In genomic region chr1:140548711-140549110, GRCm38 (mm10) we compare ENCODE assay signal across 13 mouse cellular contexts.
DNase-seq lines count a peak whose midpoint lies in the region; ATAC-seq and TF ChIP-seq lines count a peak whose summit lies in the region.
"Had no signal": no experiment of that assay in that cellular context is flagged by ENCODE, and none has a peak within 500 bp of the region (broad histone marks: within the 10 kb centered on the region; RNA-seq: fewer than 3 reads in every experiment).

No protein-coding gene starts in this region.

- H3K27ac ChIP-seq in gastrocnemius, adult 2 months, result no peak overlapping the region
- no peak overlapping the region for H3K27ac ChIP-seq in lung, embryonic 14.5 days (ENCODE audit: low read depth)
- H3K27ac ChIP-seq in midbrain, embryonic 14.5 days (replicated peaks; ENCODE audit: low read depth, low read length), result no peak overlapping the region

- no peaks in the 10 kb centered on the region for H3K27me3 ChIP-seq in lung, embryonic 14.5 days (ENCODE audit: insufficient read depth, low read length)
- H3K27me3 ChIP-seq in midbrain, embryonic 14.5 days (ENCODE audit: control insufficient read depth, insufficient read depth, low read length), result no peaks in the 10 kb centered on the region

- no peak overlapping the region for H3K4me2 ChIP-seq in lung, embryonic 14.5 days
- no peak overlapping the region for H3K4me2 ChIP-seq in midbrain, embryonic 14.5 days (ENCODE audit: low read length)

- H3K4me3 ChIP-seq in gastrocnemius, adult 2 months, result no peak overlapping the region
- no peak overlapping the region for H3K4me3 ChIP-seq in lung, embryonic 14.5 days (ENCODE audit: low read depth, low read length)
- no peak overlapping the region for H3K4me3 ChIP-seq in midbrain, embryonic 14.5 days (replicated peaks; ENCODE audit: low read depth, low read length)

- peak; percentile 9; the same call in 1 of the 2 replicates for TF ChIP-seq CTCF in gastrocnemius, adult 2 months (IDR thresholded peaks at IDR 0.05)
- no peak for TF ChIP-seq CTCF in lung, embryonic 14.5 days (IDR thresholded peaks at IDR 0.05; ENCODE audit: low read depth)

- no peaks in the 10 kb centered on the region for H3K9me3 ChIP-seq in lung, embryonic 14.5 days (ENCODE audit: low read depth, low read length)
- H3K9me3 ChIP-seq in midbrain, embryonic 14.5 days (ENCODE audit: control insufficient read depth, low read length), result no peaks in the 10 kb centered on the region

- intact Hi-C loops in gastrocnemius, adult 2 months (cut with DNase I), result no loop called here
- intact Hi-C loops in gastrocnemius, postnatal 14 days (cut with DNase I; ENCODE audit: low total_unique reads), result no loop called here

- H3K9ac ChIP-seq in lung, embryonic 14.5 days, result no peak overlapping the region
- H3K9ac ChIP-seq in midbrain, embryonic 14.5 days (replicated peaks; ENCODE audit: low read length), result no peak overlapping the region
- H3K9ac ChIP-seq: liver, postnatal 0 days had no signal

- no peaks in the 10 kb centered on the region for H3K36me3 ChIP-seq in lung, embryonic 14.5 days (ENCODE audit: insufficient read depth)
- H3K36me3 ChIP-seq in midbrain, embryonic 14.5 days (ENCODE audit: control insufficient read depth, insufficient read depth, low read length), result no peaks in the 10 kb centered on the region

- no peak for ATAC-seq in lung, embryonic 14.5 days (ENCODE audit: insufficient read depth)
- peak; percentile 50; the same call in 1 of the 2 replicates for ATAC-seq in midbrain, embryonic 14.5 days (ENCODE audit: low FRiP score, low TSS enrichment)
- ATAC-seq: activated CD4-positive, CD25-positive, alpha-beta regulatory T cell, adult 4 months; liver, postnatal 0 days had no signal

- no peaks in the 10 kb centered on the region for H3K4me1 ChIP-seq in lung, embryonic 14.5 days (ENCODE audit: insufficient read depth)
- no peaks in the 10 kb centered on the region for H3K4me1 ChIP-seq in midbrain, embryonic 14.5 days (ENCODE audit: control insufficient read depth, insufficient read depth, low read length)

- no peak for DNase-seq in gastrocnemius, adult 2 months
- no peak for DNase-seq in gastrocnemius, postnatal 14 days
- peak; percentile 69 for DNase-seq in lung, embryonic 14.5 days
- no peak for DNase-seq in lung, postnatal 4 days
- peak; percentile 19 for DNase-seq in MEL-GATA-1-ER (ENCODE audit: extremely low read depth, low read depth)
- DNase-seq in midbrain, embryonic 14.5 days, result peak; percentile 79
- no peak for DNase-seq in spleen, postnatal 14 days (ENCODE audit: low spot score in 2 of 2)
- no peak for DNase-seq in ovary, postnatal 36 days (ENCODE audit: low spot score)
- DNase-seq: cerebellum, adult 11 months; heart, adult 18-20 months; heart, postnatal 14 days; liver, postnatal 0 days had no signal

Comparison
In these comparisons a context has a peak if more than half of its experiments do, and no peak if none do; other contexts are left out.
1. DNase-seq: peak in lung, embryonic 14.5 days (single experiment), MEL-GATA-1-ER (single experiment) and midbrain, embryonic 14.5 days (single experiment); none in gastrocnemius, adult 2 months (single experiment), gastrocnemius, postnatal 14 days (single experiment), lung, postnatal 4 days (0 of 2), spleen, postnatal 14 days (0 of 2) and ovary, postnatal 36 days (single experiment).